Mouse (Mus musculus): ENCODE measurements around the gene Spaca6.
A peak's percentile ranks its signal among the peaks of the same experiment; 100 is the strongest.
"Not testable (repeated sequence)": the region's sequence is repeated elsewhere in the genome, so short reads cannot be mapped to it uniquely, and the experiment has no call there.

The Spaca6 gene

GRCm38 (mm10) chr17:17844606-17845005 lies 17.6 kb downstream of the Spaca6 start:
- DNase-seq (ENCODE audit: low spot score) = not testable (repeated sequence)

GRCm38 (mm10) chr17:17845187-17846027 lies 18.4 kb downstream of the Spaca6 start:
- DNase-seq (ENCODE audit: low spot score) = no peak

- DNase-seq (ENCODE audit: low spot score) = no peak
Observed at GRCm38 (mm10) chr17:17848988-17849387, 22.0 kb downstream of the Spaca6 start.

GRCm38 (mm10) chr17:17849906-17850712 lies 23.2 kb downstream of the Spaca6 start:
- no peak for DNase-seq (ENCODE audit: low spot score)

GRCm38 (mm10) chr17:17855064-17855838 lies 28.3 kb downstream of the Spaca6 start, which contains the start of gene Has1:
Has1 (minus strand) TSS chr17:17855205.
- no peak for DNase-seq (ENCODE audit: low spot score)

DNA sequence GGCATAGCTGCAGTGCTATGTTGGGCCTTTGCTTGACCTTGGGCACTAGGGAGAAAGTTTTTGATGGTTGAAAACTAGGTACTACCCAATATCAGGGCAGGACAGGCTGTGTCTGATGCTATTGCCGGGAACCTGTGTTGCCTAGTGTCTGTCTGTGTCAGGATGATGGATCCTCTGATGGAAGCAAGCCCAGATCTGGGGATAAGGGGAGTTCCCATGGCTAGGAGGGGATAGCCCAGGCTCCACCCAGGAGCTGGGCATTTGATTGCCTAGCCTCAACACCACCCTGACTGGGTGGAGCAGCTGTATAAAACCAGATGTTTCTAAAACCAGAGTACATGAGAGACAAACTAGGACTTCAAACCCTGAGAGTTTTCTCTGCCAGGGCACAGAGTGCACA lies 29.7 kb downstream of the Spaca6 start:
- no peak for DNase-seq (ENCODE audit: low spot score)

DNA sequence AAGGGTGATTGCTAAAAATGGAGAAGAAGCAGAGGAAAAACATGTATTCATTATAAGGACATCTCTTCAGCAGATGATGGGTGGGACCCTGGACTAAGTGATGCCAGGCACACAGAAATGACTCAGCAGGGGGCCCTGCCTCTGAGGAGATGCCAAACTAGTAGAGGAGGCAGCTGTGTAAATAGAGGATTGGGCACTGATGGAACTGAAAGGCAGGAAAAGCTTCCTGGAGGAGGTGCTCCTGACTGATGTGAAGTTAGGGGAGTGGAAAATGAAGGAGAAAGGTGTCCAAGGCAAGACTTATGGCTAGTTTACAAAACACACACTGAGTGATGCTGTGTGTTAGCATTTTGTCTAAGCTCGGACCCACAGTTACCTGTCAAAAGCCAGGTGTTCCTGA lies 30.5 kb downstream of the Spaca6 start:
- DNase-seq (ENCODE audit: low spot score) = no peak

- DNase-seq (ENCODE audit: low spot score) = no peak
Observed at GRCm38 (mm10) chr17:17860110-17860509, 33.2 kb downstream of the Spaca6 start.

- DNase-seq (ENCODE audit: low spot score) = peak; percentile 12
Observed at GRCm38 (mm10) chr17:17862360-17862759, 35.4 kb downstream of the Spaca6 start.

DNA sequence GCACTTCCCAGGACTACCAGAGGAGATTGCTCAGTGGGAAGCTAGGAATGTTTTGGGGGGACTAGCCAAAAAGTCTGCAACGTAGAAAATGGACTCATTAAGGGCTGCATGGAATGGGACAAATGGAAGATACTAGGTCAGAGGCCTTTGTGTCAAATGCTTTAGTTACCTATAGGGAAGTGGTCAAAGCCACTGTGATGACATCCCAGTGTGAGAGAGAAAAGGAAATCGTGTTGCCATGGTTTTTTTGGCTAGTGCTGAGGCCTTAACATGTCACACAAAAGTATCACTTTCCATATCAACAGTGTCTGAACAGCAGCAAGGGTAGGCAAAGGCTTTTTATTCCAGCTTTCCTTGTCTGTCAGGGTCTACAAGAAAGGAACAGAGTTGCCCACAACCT lies 38.2 kb downstream of the Spaca6 start:
- DNase-seq (ENCODE audit: low spot score) = no peak

DNA sequence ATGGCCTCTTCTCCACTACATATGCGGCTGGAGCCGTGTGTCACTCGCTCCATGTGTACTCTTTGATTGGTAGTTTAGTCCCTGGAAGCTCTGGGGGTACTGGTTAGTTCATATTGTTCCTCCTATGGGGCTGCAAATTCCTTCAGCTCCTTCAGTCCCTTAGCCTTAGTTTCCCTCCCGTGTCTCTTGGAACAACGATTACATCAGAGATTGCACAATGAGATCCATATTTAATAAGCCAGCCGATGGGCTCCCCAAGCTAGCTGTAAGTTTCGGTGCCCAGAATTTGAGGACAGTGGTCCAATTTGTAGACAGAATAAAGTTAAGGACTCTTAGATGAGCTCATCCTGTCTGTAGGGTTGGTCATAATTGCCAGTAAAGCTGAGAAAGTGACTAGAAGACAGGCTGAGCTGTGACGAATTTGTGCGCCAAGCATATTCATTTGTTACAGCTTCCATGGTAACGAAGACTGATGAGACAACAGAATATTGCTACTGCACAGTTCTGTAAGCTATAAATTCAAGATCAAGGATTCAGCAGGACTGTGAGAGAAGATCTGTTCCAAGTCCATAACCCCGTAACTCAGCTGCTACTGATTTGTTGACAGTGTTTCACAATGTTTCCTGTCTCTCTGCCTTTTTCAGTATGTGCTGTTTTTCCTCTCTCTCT lies 40.0 kb downstream of the Spaca6 start:
- DNase-seq (ENCODE audit: low spot score) = no peak

DNA sequence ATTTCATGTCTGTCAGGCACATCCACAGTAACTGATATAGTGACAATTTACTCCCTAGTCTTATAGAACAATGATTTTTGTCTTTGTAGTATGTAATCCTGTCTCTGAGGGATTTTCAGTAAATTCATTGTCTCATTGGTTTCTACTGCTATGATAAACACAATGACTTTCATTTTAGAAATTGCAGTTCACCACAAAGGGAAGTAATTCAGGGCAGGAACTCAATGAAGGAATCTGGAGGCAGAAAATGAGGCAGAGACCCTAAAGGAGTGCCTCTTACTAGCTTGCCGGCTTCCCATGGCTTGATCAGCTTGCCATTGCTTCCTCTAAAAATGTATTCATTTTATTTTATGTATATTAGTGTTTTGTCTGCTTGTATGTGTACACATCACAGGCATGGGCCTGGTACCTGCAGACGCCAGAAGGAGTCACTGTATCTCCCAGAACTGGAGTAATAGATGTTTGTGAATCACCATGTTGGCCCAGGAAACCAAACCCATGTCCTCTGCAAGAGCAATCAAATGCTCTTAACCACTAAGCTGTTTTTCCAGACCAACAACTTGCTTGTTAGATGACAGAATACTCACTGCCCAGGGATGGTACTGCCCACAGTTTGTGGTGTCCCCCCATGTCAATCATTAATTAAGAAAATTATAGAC lies 44.1 kb downstream of the Spaca6 start:
- DNase-seq (ENCODE audit: low spot score) = no peak

DNA sequence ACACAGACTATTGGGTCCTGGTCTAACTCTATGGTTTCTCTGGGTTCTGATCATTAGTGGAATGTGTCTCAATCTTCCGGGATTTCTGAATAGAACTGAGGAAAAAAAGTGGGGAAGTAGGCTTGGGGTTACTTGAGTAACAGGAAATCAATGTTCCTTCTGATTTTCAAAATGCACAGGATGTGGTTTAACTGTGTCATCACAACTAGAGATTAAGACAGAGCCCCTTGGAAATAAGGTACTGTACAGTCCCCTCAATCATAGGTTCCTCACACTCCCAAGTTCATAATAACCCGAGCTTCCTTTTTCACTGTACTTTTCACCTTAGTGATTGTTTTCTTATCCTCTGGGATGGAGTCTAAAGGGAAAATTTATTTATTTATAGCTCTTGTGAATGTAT lies 44.7 kb downstream of the Spaca6 start:
- DNase-seq (ENCODE audit: low spot score) = no peak

DNA sequence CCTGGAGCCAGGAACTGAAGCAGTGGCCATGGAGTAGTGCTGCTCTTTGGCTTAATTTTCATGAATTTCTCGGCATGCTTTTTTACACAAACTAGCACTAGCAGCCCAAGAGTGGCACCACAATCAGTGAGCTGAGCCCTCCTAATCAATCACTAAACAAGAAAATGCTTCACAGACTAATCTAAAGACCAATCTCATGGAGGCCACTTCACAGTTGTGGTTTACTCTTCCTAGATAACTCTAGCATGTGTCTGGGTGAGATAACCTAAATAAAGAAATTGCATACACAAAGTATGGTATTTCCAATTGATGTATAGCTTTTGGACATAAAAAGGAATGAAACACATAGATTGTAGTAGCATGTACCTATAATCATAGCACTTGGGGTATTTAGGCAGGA lies 52.4 kb downstream of the Spaca6 start:
- DNase-seq (ENCODE audit: low spot score) = no peak

GRCm38 (mm10) chr17:17882672-17883071 lies 55.7 kb downstream of the Spaca6 start:
- no peak for DNase-seq (ENCODE audit: low spot score)

GRCm38 (mm10) chr17:17883840-17884239 lies 56.9 kb downstream of the Spaca6 start, which contains the start of gene Fpr1:
Fpr1 (minus strand) TSS chr17:17883940.
- no peak for DNase-seq (ENCODE audit: low spot score)

GRCm38 (mm10) chr17:17887774-17888248 lies 60.9 kb downstream of the Spaca6 start, which contains the start of the genes Fpr2 and Fpr3:
Fpr2 (plus strand) TSS chr17:17887824.
Fpr3 (plus strand) TSS chr17:17887852.
- no peak for DNase-seq (ENCODE audit: low spot score)

- no peak for DNase-seq (ENCODE audit: low spot score)
Observed at GRCm38 (mm10) chr17:17889732-17890425, 62.9 kb downstream of the Spaca6 start.

All from ovary, adult 18-20 months (tissue).